Mouse (Mus musculus): Measurements from ENCODE around the gene Aldh16a1.

Gene Aldh16a1

DNA sequence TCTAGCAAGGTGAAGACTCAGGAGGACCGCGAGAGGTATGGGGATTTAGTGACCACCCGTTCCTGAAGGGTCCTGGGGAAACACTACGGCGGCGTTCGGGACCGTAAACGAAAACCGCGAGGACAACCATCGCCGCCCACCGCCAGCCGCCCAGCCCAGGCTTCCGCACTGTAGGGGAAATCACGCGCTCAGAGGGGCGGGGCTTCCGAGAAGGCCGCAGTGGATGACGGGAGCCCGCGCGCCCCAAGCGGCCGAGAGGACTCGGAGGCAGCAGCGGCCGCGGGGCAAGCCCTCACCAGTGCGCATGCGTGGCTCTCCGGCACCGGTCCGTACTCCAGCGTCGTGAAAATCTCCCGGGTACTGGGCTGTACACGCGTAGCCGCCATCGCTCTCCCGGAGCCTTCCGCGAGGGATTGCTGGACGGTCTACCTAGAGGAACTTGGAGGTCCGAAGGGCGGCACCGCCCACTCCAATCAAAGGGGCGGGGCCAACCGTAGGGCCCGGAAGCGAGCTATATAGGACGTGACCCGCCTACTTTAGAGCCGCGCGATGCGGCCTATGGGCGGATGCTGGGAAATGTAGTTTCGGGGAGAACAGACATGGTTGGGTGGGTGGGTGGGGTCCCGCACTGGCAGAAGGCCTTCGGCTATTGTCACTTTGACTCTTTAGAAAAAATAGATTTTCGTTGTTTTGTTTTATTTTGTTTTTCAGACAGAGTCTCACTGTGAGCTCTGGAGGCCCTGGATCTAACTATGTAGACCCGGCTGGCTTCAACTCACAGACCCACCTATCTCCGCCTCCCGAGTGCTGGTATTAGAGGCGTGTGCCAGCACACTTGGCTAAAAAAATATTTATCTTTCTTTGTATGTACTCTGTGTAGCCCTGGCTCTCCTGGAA, at the start of gene Aldh16a1, which contains the start of gene Pih1d1:
TSS of gene Aldh16a1 (minus strand) at position 489 of the 897 bp plus-strand sequence.
TSS of gene Pih1d1 (plus strand) at position 208 of the 897 bp plus-strand sequence.
- peak; percentile 98 for DNase-seq

DNA sequence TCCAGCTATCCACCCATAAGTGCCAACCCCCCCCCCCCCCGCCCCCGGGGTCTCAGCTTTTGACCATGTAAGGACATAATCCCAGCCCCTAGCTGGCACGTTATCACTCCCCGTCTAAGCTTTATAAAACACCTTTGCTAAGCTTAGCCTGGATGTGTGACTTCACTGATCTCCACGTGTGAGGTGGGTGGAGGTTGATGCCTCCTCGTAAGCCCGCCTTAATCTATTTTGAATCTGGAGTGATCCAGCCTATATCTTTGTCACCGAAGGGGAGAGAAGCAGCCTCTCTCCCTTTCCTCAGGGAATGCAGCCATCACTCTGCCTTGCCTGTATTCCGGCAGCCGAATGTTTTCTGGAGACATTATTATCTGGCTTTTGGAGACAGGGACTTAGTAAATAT, 48.3 kb upstream of the Aldh16a1 start:
- no peak for DNase-seq

GRCm38 (mm10) chr7:45198961-45199360, 44.6 kb upstream of the Aldh16a1 start:
- peak; percentile 30 for DNase-seq

- DNase-seq, result peak; percentile 88
Measured at GRCm38 (mm10) chr7:45198435-45198834, 44.1 kb upstream of the Aldh16a1 start.

- peak; percentile 24 for DNase-seq
Measured at GRCm38 (mm10) chr7:45196994-45197393, 42.6 kb upstream of the Aldh16a1 start.

GRCm38 (mm10) chr7:45196176-45196535, 41.8 kb upstream of the Aldh16a1 start:
- peak; percentile 29 for DNase-seq

DNA sequence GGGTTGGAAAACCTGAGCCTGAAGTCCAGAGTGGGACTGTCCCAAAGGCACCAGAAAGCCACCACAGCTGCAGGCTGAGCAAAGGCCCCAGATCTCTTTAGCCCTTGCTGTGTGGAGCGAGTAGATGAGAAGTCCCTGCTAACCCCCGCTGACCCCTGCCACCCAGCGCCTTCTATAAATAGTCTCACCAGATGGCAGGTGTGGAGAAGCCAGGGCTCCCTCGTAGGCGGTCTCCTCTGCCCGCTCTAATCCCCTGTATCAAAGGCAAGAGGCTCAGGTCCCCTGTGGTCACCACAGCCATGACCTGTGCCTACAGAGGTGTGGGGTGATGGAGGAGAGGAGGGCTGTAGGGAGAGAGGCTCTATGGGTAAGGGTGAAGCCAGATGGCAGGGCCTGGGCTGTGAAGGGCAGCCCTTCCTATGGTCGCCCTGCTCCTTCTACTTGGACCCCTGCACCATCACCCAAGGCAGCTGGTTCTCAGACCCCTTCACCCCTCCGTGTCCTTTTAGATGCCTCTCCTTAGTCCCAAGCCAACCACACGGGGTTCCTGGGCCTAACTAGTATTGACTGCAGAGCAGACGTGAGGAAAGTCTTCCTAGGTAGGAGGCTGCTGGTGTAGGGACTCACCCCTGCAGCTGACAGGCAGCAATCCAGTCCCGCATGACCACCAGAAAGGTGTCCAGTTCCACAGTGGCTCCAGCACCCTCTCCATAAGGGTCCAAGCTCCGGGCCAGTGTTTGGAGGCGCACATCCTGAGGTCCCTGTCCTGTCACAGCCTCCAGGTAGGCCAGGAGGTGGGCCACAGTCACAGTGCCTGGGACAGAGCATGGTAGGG, 41.2 kb upstream of the Aldh16a1 start:
- peak; percentile 59 for DNase-seq

DNA sequence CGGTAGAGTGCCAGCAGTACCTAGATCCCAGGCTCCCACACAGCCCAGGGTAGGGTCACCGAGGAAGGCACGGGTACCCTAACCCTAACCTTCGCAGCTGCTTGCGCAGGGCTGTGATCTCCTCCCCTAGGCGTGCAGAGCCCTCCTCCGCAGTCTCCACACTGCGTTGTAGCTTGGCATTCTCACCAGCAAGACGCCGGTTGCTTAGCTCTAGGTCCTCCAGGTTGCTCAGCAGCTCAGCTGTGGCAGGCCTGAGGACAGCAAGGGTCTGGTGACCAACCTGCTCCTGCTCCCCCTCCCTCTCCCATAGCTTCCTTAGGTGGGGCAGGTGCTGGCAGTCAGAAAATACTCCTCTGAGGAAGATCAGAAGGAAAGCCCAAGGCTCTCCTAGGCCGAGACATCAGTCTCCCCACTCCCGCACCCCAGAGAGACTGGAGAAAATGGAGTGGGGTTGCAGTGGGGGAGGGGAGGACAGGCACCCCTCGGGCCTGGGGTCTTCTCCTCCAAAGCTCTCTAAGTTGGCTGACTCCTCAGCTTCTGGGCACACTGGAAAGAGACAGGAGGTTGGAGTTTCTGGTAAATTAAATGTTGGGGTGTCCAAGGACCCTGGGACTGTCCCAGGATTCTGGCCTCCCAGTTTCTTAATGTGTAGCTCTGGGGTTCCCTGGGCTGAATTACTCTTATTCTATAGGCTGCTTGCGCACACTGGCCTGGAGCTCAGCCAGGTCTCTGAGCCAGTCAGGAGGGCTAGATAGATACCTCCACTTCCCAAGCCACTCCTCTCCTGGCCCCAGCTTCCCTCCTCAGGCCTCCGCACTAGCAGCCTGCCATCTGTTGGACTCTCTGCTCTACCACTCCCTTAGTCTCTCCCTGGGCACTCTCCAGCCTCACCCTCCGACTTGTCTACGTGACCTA, 39.7 kb upstream of the Aldh16a1 start:
- peak; percentile 61 for DNase-seq

GRCm38 (mm10) chr7:45193406-45193805, 39.0 kb upstream of the Aldh16a1 start:
- peak; percentile 61 for DNase-seq

DNA sequence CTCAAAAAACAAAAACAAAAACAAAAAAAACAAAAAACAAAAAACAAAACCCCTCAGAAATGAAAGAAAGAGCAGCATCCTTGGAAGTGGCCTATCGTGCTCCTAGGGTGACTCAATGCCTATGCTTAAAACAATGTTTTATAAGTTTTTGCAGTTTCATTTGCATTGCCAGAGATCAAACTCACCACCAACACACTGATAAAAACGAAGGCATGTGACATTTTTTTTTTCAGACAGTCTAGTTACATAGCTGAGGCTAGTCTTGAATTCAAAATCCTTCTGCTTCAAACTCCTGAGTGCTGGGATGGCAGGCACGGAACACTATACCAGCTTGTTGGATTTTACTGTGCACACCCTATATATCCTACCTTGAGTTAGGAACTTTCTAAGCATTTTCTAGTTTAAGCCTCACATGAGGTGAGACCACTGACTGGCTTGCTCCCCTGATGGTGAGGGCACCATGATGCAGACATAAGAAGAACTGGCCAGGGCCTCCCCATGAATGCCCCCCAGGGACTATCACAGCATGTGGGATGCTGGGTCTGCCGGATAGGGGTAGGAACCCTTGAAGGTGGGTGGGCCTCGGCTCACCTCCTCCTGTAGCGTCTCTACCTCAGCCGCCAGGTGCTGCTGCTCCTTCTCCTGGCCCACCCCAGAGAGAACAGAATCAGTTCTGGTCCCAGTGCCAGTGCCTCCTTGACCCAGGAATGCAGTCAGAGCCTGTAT, 38.4 kb upstream of the Aldh16a1 start:
- DNase-seq, result peak; percentile 43

DNA sequence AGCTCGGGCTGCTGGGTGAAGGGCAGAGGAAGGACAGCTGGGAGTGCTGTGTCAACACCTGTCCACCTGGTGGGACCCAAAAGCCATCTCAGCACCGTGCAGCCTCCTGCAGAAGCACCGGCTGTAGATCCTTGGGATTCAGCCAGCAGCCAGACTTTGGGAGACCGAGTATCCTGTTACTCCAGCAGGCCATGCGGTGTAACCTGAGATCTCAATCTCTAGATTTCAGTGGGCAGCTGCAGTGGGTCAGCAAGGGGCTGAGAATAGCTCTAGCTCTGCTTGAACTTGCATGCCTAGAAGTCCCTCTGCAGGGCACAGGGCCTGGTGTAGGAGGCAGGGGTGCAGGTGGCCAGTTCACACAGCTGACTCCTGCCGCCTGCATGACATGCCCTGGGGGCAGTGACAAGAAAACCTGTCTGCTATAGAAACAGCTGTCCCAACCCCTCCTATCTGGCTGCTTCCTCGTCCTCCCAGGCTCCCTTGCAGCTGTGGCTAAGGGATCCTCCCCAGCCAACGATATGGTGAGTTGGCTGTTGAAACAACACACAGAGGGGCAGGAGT, 37.5 kb upstream of the Aldh16a1 start:
- DNase-seq, result peak; percentile 81

DNA sequence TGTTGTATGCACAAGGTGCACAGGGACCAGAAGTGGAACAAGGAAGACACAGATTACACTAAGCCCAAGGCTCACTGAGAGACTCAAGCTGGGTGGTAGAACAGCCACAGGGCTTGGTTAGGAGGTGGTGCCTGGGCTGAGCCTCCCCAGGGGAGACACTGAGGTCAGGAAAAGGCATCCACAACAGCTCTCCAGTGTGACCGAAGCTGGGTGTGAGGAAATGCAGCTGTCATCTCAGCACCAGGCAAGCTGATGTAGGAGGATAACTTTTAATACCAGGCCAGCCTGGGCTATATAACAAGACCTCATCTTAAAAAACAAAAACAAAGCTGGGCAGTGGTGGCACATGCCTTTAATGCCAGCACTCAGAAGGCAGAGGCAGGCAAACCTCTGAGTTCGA, 36.8 kb upstream of the Aldh16a1 start:
- no peak for DNase-seq

- no peak for DNase-seq
Measured at GRCm38 (mm10) chr7:45190186-45190585, 35.8 kb upstream of the Aldh16a1 start.

GRCm38 (mm10) chr7:45189600-45189999, 35.2 kb upstream of the Aldh16a1 start:
- no peak for DNase-seq

DNA sequence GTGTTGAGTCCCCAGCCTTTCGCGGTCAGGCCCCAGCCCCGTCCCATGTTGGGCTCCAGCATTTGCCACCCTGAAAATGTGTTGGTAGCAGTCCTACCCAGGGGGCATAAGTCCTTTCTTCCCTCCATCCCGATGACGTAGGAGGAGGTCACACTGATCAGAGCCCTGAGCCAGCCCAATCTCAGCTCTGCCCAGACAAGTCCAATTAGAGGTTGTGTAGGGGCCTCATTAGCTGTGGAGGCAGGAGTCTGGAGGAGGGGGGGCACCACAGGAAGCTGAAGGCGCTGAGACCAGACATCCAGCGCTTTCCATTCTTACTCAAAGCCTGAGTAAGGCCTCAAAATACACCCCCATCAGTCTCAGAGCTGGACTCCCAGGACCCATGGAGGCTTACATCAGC, 31.5 kb upstream of the Aldh16a1 start:
- DNase-seq, result no peak

GRCm38 (mm10) chr7:45183672-45184071, 29.3 kb upstream of the Aldh16a1 start:
- no peak for DNase-seq

DNA sequence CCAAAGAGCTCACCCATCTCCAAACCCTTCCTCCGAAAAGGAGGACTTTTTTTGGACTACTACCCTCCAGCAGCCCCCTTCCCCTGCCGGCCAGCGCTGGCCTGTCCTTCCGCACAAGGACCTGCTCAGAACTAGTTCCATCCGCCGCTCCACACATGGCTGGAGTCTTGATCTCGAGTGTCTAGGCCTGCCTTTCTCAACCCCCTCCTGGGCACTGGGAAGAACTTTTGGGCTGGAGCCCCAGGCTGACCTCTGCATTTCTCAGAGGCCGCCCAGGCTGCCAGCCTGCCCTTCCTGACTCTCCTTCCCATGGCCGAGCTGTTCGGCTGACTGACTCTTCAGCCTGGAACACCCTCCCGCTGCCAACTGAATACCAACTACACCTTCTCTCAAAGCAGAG, 28.2 kb upstream of the Aldh16a1 start:
- DNase-seq, result no peak

- peak; percentile 84 for DNase-seq
Measured at GRCm38 (mm10) chr7:45182199-45182601, 27.8 kb upstream of the Aldh16a1 start.

DNA sequence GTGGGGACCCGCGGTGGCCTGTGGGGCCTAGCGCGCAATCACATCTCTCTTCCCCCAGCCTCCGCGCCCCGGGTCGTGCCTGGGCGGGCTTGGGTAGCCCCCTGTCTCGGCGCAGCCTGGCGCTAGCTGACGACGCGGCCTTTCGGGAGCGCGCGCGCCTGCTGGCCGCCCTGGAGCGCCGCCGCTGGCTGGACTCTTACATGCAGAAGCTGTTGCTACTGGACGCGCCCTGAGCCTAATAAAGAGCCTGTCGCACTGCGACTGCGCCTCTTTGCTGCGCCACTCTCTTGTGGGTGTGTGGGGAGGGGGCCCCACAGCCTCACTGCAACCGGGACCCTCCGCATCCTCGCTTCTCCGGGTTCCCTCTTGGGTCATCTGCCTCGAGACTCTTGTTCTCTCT, 27.2 kb upstream of the Aldh16a1 start:
- no peak for DNase-seq

GRCm38 (mm10) chr7:45180896-45181477, 26.6 kb upstream of the Aldh16a1 start, which contains the start of gene Pth2:
Gene Pth2, plus strand, starts transcription at chr7:45180995.
- DNase-seq, result no peak

DNA sequence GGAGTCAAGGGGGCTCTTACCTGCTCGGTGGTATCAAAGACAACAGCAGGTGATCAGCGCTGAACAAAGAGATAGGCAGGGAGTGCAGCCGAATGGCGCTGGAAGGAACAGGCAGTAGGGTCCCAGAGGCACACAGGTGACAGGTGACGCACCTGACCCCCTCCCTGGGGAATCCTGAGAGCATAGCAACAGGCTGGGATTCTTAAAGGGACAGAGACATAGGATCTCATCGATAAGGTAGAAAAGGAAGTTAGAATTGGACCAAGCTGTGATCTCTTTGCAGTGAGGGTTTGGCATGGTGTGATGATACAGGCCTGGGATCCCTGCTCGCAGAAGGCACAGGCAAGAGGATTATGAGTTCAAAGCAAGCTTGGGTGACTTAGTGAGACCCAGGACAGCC, 25.1 kb upstream of the Aldh16a1 start, which contains the start of gene Gfy:
TSS of gene Gfy (minus strand) at position 101 of the 400 bp plus-strand sequence.
- DNase-seq, result no peak

Measured in cerebellum, adult 11 months (tissue).